Mouse (Mus musculus) midbrain, embryonic 15.5 days (tissue): Measurements from ENCODE around the gene Dgkb. TPM values are rescaled to one million over a fixed set of nuclear protein-coding genes. Genes with fewer than 3 reads are reported as not detected.
A peak's percentile ranks its signal among the peaks of the same experiment; 100 is the strongest.

ENCODE experiments used
- ATAC-seq: fragments of 200-750 bp; cut with Nextera tagmentation; replicated peaks from 2 replicates; pipeline ENCODE4 v1.8.0; 2017; ENCODE audit warnings: moderate TSS enrichment
- H3K27ac ChIP-seq: fragments of 300-500 bp; sonication (generic); 2 replicates; pipeline ENCODE4 v1.5.1; 2015; ENCODE audit warnings: mild to moderate bottlenecking, inconsistent platforms
- H3K27me3 ChIP-seq: fragments of 300-500 bp; sonication (generic); replicated peaks from 2 replicates; pipeline ENCODE4 v1.6.1; 2015; ENCODE audit warnings: inconsistent platforms
- H3K36me3 ChIP-seq: fragments of 300-500 bp; sonication (generic); replicated peaks from 2 replicates; pipeline ENCODE4 v1.6.1; 2015; ENCODE audit warnings: inconsistent platforms
- H3K4me1 ChIP-seq: fragments of 300-500 bp; sonication (generic); 2 replicates; pipeline ENCODE4 v1.6.1; 2015; ENCODE audit warnings: inconsistent platforms
- H3K4me2 ChIP-seq: fragments of 300-500 bp; sonication (generic); 2 replicates; pipeline ENCODE4 v1.6.1; 2015; ENCODE audit warnings: inconsistent platforms, mild to moderate bottlenecking, moderate library complexity
- H3K4me3 ChIP-seq: fragments of 300-500 bp; sonication (generic); 2 replicates; pipeline ENCODE4 v1.5.1; 2015; ENCODE audit warnings: mild to moderate bottlenecking, inconsistent platforms
- H3K9ac ChIP-seq: fragments of 300-500 bp; sonication (generic); 2 replicates; pipeline ENCODE4 v1.6.1; 2015; ENCODE audit warnings: mild to moderate bottlenecking, inconsistent platforms
- H3K9me3 ChIP-seq: fragments of 300-500 bp; sonication (generic); 2 replicates; pipeline ENCODE4 v1.6.1; 2016; ENCODE audit warnings: inconsistent platforms
- WGBS: fragments of 180-500 bp; shearing (Covaris S2); methylation state at CpG from one replicate; pipeline ENCODE4 v1.1.7; 2015; ENCODE audit warnings: mixed read lengths; 5-methylcytosine and 5-hydroxymethylcytosine counted together
- polyA plus RNA-seq: library from polyadenylated mRNA; unstranded; fragments of >200 nt; fragmentation: Nextera tagmentation; extraction: Ambion mirVana; gene quantifications from 2 replicates; pipeline ENCODE4 v1.2.1, GENCODE M21; 2015

The Dgkb gene
- 6.7 and 7.6 TPM in 2 replicates for polyA plus RNA-seq

GRCm38 (mm10) chr12:37817426-37817825, at the start of gene Dgkb:
Gene Dgkb, plus strand, starts transcription at chr12:37817726.
- Histone ChIP-seq H3K9ac (no peak within 1 kb of the TSS), H3K9me3 (no peaks in the 10 kb centered on the region), H3K27me3 (no peaks in the 10 kb centered on the region), H3K27ac (no peak within 1 kb of the TSS), H3K4me3 (no peak within 1 kb of the TSS), H3K4me2 (no peak within 1 kb of the TSS), H3K36me3 (no peaks in the 10 kb centered on the region), H3K4me1 (no peaks in the 10 kb centered on the region)
- ATAC-seq, result no peak
- 66% methylated on average over 3 of the region's 3 CpGs for WGBS

- no peak overlapping the region for H3K4me3 ChIP-seq
- H3K9me3 ChIP-seq, result no peaks in the 10 kb centered on the region
- WGBS, result 82% methylated on average over 1 of the region's 1 CpGs
- H3K27me3 ChIP-seq, result no peaks in the 10 kb centered on the region
- H3K4me1 ChIP-seq, result peaks cover 8% of the 10 kb centered on the region
- H3K27ac ChIP-seq, result no peak overlapping the region
- H3K4me2 ChIP-seq, result no peak overlapping the region
- ATAC-seq, result no peak
- H3K36me3 ChIP-seq, result no peaks in the 10 kb centered on the region
- H3K9ac ChIP-seq, result no peak overlapping the region
Measured at GRCm38 (mm10) chr12:37769844-37770243, 47.7 kb upstream of the Dgkb start.

GRCm38 (mm10) chr12:37773681-37774357, 43.7 kb upstream of the Dgkb start:
- Histone ChIP-seq H3K4me2 (peak overlapping the region; percentile 51), H3K9me3 (no peaks in the 10 kb centered on the region), H3K4me1 (peaks cover 8% of the 10 kb centered on the region), H3K27me3 (no peaks in the 10 kb centered on the region), H3K27ac (peak overlapping the region; percentile 70), H3K4me3 (peak overlapping the region; percentile 32), H3K36me3 (no peaks in the 10 kb centered on the region), H3K9ac (peak overlapping the region; percentile 27; the same call in 1 of the 2 replicates)
- WGBS, result 5% methylated on average over 8 of the region's 8 CpGs
- ATAC-seq, result peak; percentile 94

- WGBS, result 39% methylated on average over 2 of the region's 2 CpGs
- Histone ChIP-seq H3K4me3 (no peak overlapping the region), H3K27ac (no peak overlapping the region), H3K9ac (no peak overlapping the region), H3K27me3 (no peaks in the 10 kb centered on the region), H3K4me1 (peaks cover 8% of the 10 kb centered on the region), H3K36me3 (no peaks in the 10 kb centered on the region), H3K9me3 (no peaks in the 10 kb centered on the region), H3K4me2 (no peak overlapping the region)
- no peak for ATAC-seq
Measured at GRCm38 (mm10) chr12:37774591-37774990, 42.9 kb upstream of the Dgkb start.

GRCm38 (mm10) chr12:37796265-37796928, 21.1 kb upstream of the Dgkb start:
- H3K9me3 ChIP-seq, result no peaks in the 10 kb centered on the region; the same call in 1 of the 2 replicates
- ATAC-seq, result 0 out of 2 replicates have a peak, but pooled peaks have one; percentile 24
- WGBS, result 88% methylated on average over 4 of the region's 4 CpGs

GRCm38 (mm10) chr12:37814122-37814521, 3.4 kb upstream of the Dgkb start:
- WGBS, result 82% methylated on average over 3 of the region's 3 CpGs
- Histone ChIP-seq H3K4me3 (no peak overlapping the region), H3K27ac (no peak overlapping the region), H3K4me2 (no peak overlapping the region), H3K9ac (no peak overlapping the region), H3K4me1 (no peaks in the 10 kb centered on the region), H3K36me3 (no peaks in the 10 kb centered on the region), H3K27me3 (no peaks in the 10 kb centered on the region), H3K9me3 (no peaks in the 10 kb centered on the region)
- ATAC-seq, result no peak

More at GRCm38 (mm10) chr12:37796265-37796928, 21.1 kb upstream of the Dgkb start:
- H3K9ac ChIP-seq, result no peak overlapping the region
- no peaks in the 10 kb centered on the region for H3K4me1 ChIP-seq
- H3K27me3 ChIP-seq, result no peaks in the 10 kb centered on the region
- H3K36me3 ChIP-seq, result no peaks in the 10 kb centered on the region
- H3K4me3 ChIP-seq, result no peak overlapping the region
- no peak overlapping the region for H3K27ac ChIP-seq
- H3K4me2 ChIP-seq, result no peak overlapping the region

GRCm38 (mm10) chr12:37821052-37821810, 3.7 kb downstream of the Dgkb start:
- H3K4me2 ChIP-seq, result no peak overlapping the region
- no peak overlapping the region for H3K27ac ChIP-seq
- H3K4me3 ChIP-seq, result no peak overlapping the region
- H3K9me3 ChIP-seq, result no peaks in the 10 kb centered on the region
- ATAC-seq, result no peak
- H3K27me3 ChIP-seq, result no peaks in the 10 kb centered on the region
- WGBS, result 90% methylated on average over 8 of the region's 8 CpGs
- no peak overlapping the region for H3K9ac ChIP-seq
- H3K36me3 ChIP-seq, result no peaks in the 10 kb centered on the region
- no peaks in the 10 kb centered on the region for H3K4me1 ChIP-seq

- WGBS, result 2% methylated on average over 25 of the region's 26 CpGs
- H3K27me3 ChIP-seq, result no peaks in the 10 kb centered on the region
Measured at GRCm38 (mm10) chr12:37880042-37881017, 62.8 kb downstream of the Dgkb start.

GRCm38 (mm10) chr12:37881376-37881775, 63.9 kb downstream of the Dgkb start:
- Histone ChIP-seq H3K4me1 (0 out of 2 replicates have a peak, but pooled peaks cover 6% of the 10 kb centered on the region), H3K36me3 (no peaks in the 10 kb centered on the region), H3K9ac (peak overlapping the region; percentile 49; the same call in 1 of the 2 replicates), H3K27ac (peak overlapping the region; percentile 64; the same call in 1 of the 2 replicates), H3K4me2 (peak overlapping the region; percentile 88), H3K9me3 (no peaks in the 10 kb centered on the region), H3K4me3 (peak overlapping the region; percentile 57), H3K27me3 (no peaks in the 10 kb centered on the region)
- ATAC-seq, result peak; percentile 40; the same call in 1 of the 2 replicates
- under 1% methylated on average over 10 of the region's 10 CpGs for WGBS

More at GRCm38 (mm10) chr12:37880042-37881017, 62.8 kb downstream of the Dgkb start:
- H3K36me3 ChIP-seq, result no peaks in the 10 kb centered on the region
- H3K4me2 ChIP-seq, result peak overlapping the region; percentile 88
- no peaks in the 10 kb centered on the region for H3K9me3 ChIP-seq
- peak overlapping the region; percentile 57 for H3K4me3 ChIP-seq
- 0 out of 2 replicates have a peak, but pooled peaks cover 6% of the 10 kb centered on the region for H3K4me1 ChIP-seq
- peak overlapping the region; percentile 64 for H3K27ac ChIP-seq
- H3K9ac ChIP-seq, result peak overlapping the region; percentile 49
- peak; percentile 89 for ATAC-seq

GRCm38 (mm10) chr12:37882796-37883195, 65.3 kb downstream of the Dgkb start:
- 0 out of 2 replicates have a peak, but pooled peaks cover 6% of the 10 kb centered on the region for H3K4me1 ChIP-seq
- no peaks in the 10 kb centered on the region for H3K36me3 ChIP-seq
- H3K27me3 ChIP-seq, result no peaks in the 10 kb centered on the region
- no peak overlapping the region for H3K4me3 ChIP-seq
- no peak overlapping the region for H3K4me2 ChIP-seq
- H3K9ac ChIP-seq, result no peak overlapping the region
- ATAC-seq, result no peak
- no peaks in the 10 kb centered on the region for H3K9me3 ChIP-seq
- WGBS, result 81% methylated on average over 1 of the region's 1 CpGs
- H3K27ac ChIP-seq, result no peak overlapping the region

- Histone ChIP-seq H3K27ac (no peak overlapping the region), H3K4me3 (no peak overlapping the region), H3K36me3 (no peaks in the 10 kb centered on the region), H3K9ac (no peak overlapping the region), H3K4me1 (0 out of 2 replicates have a peak, but pooled peaks cover 6% of the 10 kb centered on the region), H3K27me3 (no peaks in the 10 kb centered on the region), H3K4me2 (no peak overlapping the region), H3K9me3 (no peaks in the 10 kb centered on the region)
- ATAC-seq, result no peak
- WGBS, result 72% methylated on average over 4 of the region's 4 CpGs
Measured at GRCm38 (mm10) chr12:37883781-37884180, 66.3 kb downstream of the Dgkb start.
